10 mouse cellular contexts compared by ENCODE assay signal in the genomic region with DNA sequence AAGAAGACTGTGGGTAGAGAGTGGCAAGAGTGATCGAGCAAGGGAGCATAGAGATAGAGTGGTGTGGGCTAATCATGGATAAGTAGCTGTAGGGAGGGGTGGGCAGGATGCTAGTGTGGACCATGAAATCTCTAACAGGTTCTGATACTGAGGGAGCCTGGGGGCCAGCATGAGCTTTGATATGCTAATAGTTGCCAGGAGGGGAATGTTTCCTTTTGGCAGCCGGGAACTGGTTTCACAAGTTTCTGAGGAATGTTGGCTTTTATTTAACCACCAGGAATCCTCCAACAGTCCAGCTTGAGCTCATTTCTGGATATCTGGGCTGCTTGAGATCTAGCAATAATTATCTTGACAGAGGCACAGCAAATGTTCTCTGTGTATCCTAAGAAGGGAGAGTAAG.
DNase-seq lines count a peak whose midpoint lies in the region; ATAC-seq and TF ChIP-seq lines count a peak whose summit lies in the region.
"Had no signal": no experiment of that assay in that cellular context is flagged by ENCODE, and none has a peak within 500 bp of the region (broad histone marks: within the 10 kb centered on the region; RNA-seq: fewer than 3 reads in every experiment).

No protein-coding gene starts in this region.

- DNase-seq in urinary bladder, postnatal 25 days (ENCODE audit: low spot score) = peak; percentile 19
- DNase-seq in urinary bladder, postnatal 4 days (ENCODE audit: low spot score in 2 of 2) = no peak
- DNase-seq in heart, postnatal 14 days = peak; percentile 22 to 36
- DNase-seq in limb, embryonic 14.5 days (ENCODE audit: low spot score) = peak; percentile 76
- no peak for DNase-seq in thymus, postnatal 14 days
- DNase-seq in forebrain, embryonic 10.5 days (ENCODE audit: extremely low spot score, low spot score) = no peak
- DNase-seq in natural killer cell, adult 2 months (ENCODE audit: low spot score in 2 of 2) = no peak
- DNase-seq: cerebellum, adult 18-20 months had no signal

- no peak overlapping the region for H3K4me3 ChIP-seq in limb, embryonic 14.5 days (replicated peaks; ENCODE audit: low read length)
- no peak overlapping the region for H3K4me3 ChIP-seq in forebrain, embryonic 10.5 days
- H3K4me3 ChIP-seq: liver, embryonic 15.5 days had no signal

- no peak overlapping the region for H3K9ac ChIP-seq in limb, embryonic 14.5 days (ENCODE audit: low read depth, low read length, severe bottlenecking)
- H3K9ac ChIP-seq: liver, embryonic 15.5 days had no signal

- no peak overlapping the region for H3K27ac ChIP-seq in limb, embryonic 14.5 days (replicated peaks; ENCODE audit: low read depth, low read length)
- no peak overlapping the region for H3K27ac ChIP-seq in forebrain, embryonic 10.5 days
- H3K27ac ChIP-seq: liver, embryonic 15.5 days had no signal

- intact Hi-C loops in heart, postnatal 14 days (cut with DNase I) = loop anchor here (10.0 kb wide), 1 partner anchor 335 kb away; a partner anchor contains a TSS

- ATAC-seq in limb, embryonic 14.5 days (ENCODE audit: low FRiP score, low read depth) = peak; percentile 47; the same call in 1 of the 2 replicates
- ATAC-seq in megakaryocyte-erythroid progenitor cell, adult 5-6 weeks (replicated peaks; ENCODE audit: low FRiP score, low TSS enrichment, poor library complexity, severe bottlenecking) = no peak

- no peaks in the 10 kb centered on the region for H3K9me3 ChIP-seq in limb, embryonic 14.5 days (ENCODE audit: control insufficient read depth, low read length)
- H3K9me3 ChIP-seq in forebrain, embryonic 10.5 days = no peaks in the 10 kb centered on the region
- H3K9me3 ChIP-seq: liver, embryonic 15.5 days had no signal

- no peaks in the 10 kb centered on the region for H3K27me3 ChIP-seq in limb, embryonic 14.5 days (ENCODE audit: control insufficient read depth, insufficient read depth, low read length)
- H3K27me3 ChIP-seq in forebrain, embryonic 10.5 days (ENCODE audit: poor library complexity, severe bottlenecking) = no peaks in the 10 kb centered on the region
- H3K27me3 ChIP-seq: liver, embryonic 15.5 days had no signal

- H3K4me1 ChIP-seq in limb, embryonic 14.5 days (ENCODE audit: control insufficient read depth, insufficient read depth, low read length) = peaks cover 22% of the 10 kb centered on the region
- peaks cover 20% of the 10 kb centered on the region for H3K4me1 ChIP-seq in forebrain, embryonic 10.5 days
- H3K4me1 ChIP-seq: liver, embryonic 15.5 days had no signal

- no peak for TF ChIP-seq POLR2A in limb, embryonic 14.5 days (IDR thresholded peaks at IDR 0.05; ENCODE audit: borderline replicate concordance, extremely low read depth, insufficient read depth, insufficient read length)

- 23% methylated on average over 2 of the region's 2 CpGs for WGBS in limb, embryonic 14.5 days
- 51% methylated on average over 2 of the region's 2 CpGs for WGBS in forebrain, embryonic 10.5 days

- no peaks in the 10 kb centered on the region for H3K36me3 ChIP-seq in limb, embryonic 14.5 days (ENCODE audit: control insufficient read depth, insufficient read depth, low read length)
- no peaks in the 10 kb centered on the region for H3K36me3 ChIP-seq in forebrain, embryonic 10.5 days (replicated peaks)
- H3K36me3 ChIP-seq: liver, embryonic 15.5 days had no signal

- 0 out of 2 replicates have a peak overlapping the region, but pooled peaks have one; percentile 8 for H3K4me2 ChIP-seq in limb, embryonic 14.5 days (replicated peaks; ENCODE audit: low read depth, low read length, severe bottlenecking)
- H3K4me2 ChIP-seq: liver, embryonic 15.5 days had no signal

Comparison
In these comparisons a context has a peak if more than half of its experiments do, and no peak if none do; other contexts are left out.
1. DNase-seq: peak in urinary bladder, postnatal 25 days (single experiment), heart, postnatal 14 days (2 of 2) and limb, embryonic 14.5 days (single experiment); none in urinary bladder, postnatal 4 days (0 of 2), thymus, postnatal 14 days (single experiment), forebrain, embryonic 10.5 days (single experiment) and natural killer cell, adult 2 months (0 of 2).